Mouse (Mus musculus) E14TG2a.4 (cell line): Measurements from ENCODE around the gene Slc25a54.

Source experiments
- H3K27me3 ChIP-seq: 2 replicates; pipeline ENCODE4 v1.6.1; 2014; ENCODE audit warnings: low read length, control low read depth; ENCODE audit not compliant: insufficient read depth
- H3K36me3 ChIP-seq: 2 replicates; pipeline ENCODE4 v1.6.1; 2014; ENCODE audit warnings: low read length, control low read depth; ENCODE audit not compliant: insufficient read depth
- H3K4me1 ChIP-seq: replicated peaks from 2 replicates; pipeline ENCODE4 v1.6.1; 2014; ENCODE audit warnings: low read depth, low read length, control low read depth
- H3K4me3 ChIP-seq: replicated peaks from 2 replicates; pipeline ENCODE4 v1.5.1; 2014; ENCODE audit warnings: mild to moderate bottlenecking, low read length
- H3K9me3 ChIP-seq: 2 replicates; pipeline ENCODE4 v1.6.1; 2014; ENCODE audit warnings: low read length, control low read depth
- CTCF ChIP-seq: conservative IDR thresholded peaks from 2 replicates; pipeline ENCODE4 v1.5.1; 2014; ENCODE audit warnings: low read length
- NANOG ChIP-seq: IDR thresholded peaks from 2 replicates; pipeline ENCODE4 v1.6.1; 2014; ENCODE audit warnings: borderline replicate concordance, low read length, mixed read lengths
- POU5F1 ChIP-seq: IDR thresholded peaks from 2 replicates; pipeline ENCODE4 v1.6.1; 2014; ENCODE audit warnings: low read length, borderline replicate concordance

Gene Slc25a54

DNA sequence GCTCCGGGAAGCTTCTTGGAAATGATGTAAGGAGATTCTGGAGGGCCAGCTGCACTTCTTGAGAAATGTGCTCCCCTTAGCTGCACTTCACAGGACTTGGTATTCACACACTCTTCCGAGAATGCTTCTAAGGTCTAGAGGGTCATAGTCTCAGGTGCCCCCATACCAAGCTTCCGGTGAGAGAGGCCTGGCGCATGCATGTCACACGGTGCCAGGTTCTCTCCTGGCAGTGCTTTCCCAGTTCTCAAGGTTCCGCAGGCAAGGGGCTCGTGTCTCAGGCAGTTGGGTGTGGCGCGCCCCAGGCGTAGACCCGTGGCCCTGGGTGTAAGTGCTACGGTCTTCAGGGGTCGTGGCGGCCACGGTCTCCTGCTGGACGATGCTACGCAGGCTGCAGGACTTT lies at the start of gene Slc25a54:
Gene Slc25a54 (plus strand): TSS at position 301 of the 400 bp plus-strand sequence.
- Histone ChIP-seq H3K4me3 (no peak within 1 kb of the TSS), H3K4me1 (no peaks in the 10 kb centered on the region), H3K36me3 (no peaks in the 10 kb centered on the region), H3K9me3 (peaks cover 20% of the 10 kb centered on the region), H3K27me3 (peaks cover 8% of the 10 kb centered on the region; the same call in 1 of the 2 replicates)
- TF ChIP-seq NANOG (no peak), POU5F1 (no peak), CTCF (no peak)

DNA sequence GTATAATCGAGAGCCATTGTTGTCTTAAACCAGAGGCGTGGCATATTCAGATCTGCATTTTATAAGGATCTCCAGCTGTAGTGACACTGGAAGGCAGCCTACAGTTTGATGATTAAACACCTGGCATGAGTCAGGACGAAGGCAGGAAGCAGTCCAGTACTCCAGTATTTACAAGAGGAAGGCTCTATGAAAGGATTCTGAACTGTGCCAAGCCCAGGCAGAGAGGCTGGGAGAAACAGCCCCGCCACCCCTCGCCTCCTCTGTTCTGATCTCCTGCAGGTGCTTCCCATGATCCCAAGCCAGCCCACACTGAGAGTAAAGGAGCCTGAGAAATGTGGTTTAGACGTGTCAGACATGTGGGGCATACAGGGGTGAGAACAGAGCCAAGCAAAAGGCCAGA lies 49.5 kb upstream of the Slc25a54 start:
- Histone ChIP-seq H3K27me3 (peaks cover 28% of the 10 kb centered on the region), H3K36me3 (no peaks in the 10 kb centered on the region), H3K4me1 (peaks cover 20% of the 10 kb centered on the region), H3K9me3 (peaks cover 10% of the 10 kb centered on the region), H3K4me3 (no peak overlapping the region)
- TF ChIP-seq CTCF (no peak), NANOG (no peak), POU5F1 (no peak)

DNA sequence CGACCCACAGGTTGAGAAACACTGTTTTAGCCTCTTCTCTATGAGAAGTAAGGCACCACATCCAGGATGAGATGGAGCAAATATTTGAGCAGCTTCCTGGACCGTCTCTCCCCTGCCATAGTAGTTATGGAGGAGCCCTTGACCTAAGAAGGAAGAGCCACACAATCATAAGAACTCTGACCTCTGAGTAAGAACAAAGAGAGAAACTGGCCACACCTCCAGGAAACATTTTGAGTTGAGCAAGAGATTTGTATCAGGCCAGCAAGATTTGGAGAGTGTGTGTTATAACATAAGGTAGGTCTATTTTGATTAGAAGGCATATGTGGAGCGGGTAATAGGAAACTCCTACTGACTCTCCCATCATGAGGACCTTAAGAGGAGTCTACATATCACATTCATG lies 48.6 kb upstream of the Slc25a54 start:
- H3K9me3 ChIP-seq: peaks cover 10% of the 10 kb centered on the region
- no peak for TF ChIP-seq CTCF
- TF ChIP-seq NANOG: no peak
- no peak for TF ChIP-seq POU5F1
- H3K4me1 ChIP-seq: peaks cover 17% of the 10 kb centered on the region
- peaks cover 21% of the 10 kb centered on the region for H3K27me3 ChIP-seq
- H3K4me3 ChIP-seq: no peak overlapping the region
- H3K36me3 ChIP-seq: no peaks in the 10 kb centered on the region

DNA sequence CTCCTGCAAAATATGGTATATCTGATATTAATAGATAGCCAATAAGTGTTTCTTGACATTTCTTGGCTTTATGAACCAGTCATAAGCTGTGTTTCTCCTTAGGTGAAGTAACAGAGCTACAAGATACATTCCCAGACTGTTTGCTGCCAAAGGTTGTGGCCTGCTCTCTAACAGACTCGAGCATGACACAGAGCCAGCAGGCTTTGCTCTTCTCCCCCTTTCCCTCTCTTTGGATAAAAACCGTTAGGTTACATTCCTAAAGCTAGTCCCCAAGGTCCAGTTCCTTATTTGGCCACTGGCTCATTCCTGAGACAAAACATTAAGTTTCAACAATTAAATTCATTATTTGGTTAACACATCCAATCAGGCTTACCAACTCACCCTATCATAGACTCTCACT lies 48.0 kb upstream of the Slc25a54 start:
- Histone ChIP-seq H3K4me3 (no peak overlapping the region), H3K9me3 (peaks cover 10% of the 10 kb centered on the region), H3K36me3 (no peaks in the 10 kb centered on the region), H3K4me1 (peaks cover 13% of the 10 kb centered on the region; the same call in 1 of the 2 replicates), H3K27me3 (peaks cover 17% of the 10 kb centered on the region)
- no peak for TF ChIP-seq NANOG
- TF ChIP-seq POU5F1: no peak
- no peak for TF ChIP-seq CTCF

DNA sequence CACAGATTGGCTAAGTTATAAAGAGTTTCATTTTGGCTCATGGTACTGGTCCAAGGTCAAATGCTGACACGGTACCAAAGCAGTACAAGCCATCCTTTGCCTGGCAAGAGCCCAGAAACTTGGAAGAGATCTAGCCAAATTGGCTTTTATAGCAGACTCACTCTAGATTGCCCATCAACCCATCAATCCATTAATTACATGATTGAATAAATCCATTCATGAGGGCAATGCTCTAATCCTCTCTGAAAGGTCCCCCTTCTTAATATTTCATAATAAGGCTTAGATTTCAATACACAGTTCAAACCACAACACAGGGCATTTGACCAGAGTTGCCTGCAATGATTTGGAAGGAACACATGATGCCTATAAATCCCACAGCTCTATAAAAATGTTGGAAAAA lies 45.9 kb upstream of the Slc25a54 start:
- Histone ChIP-seq H3K36me3 (no peaks in the 10 kb centered on the region), H3K27me3 (peaks cover 7% of the 10 kb centered on the region; the same call in 1 of the 2 replicates), H3K4me1 (peaks cover 9% of the 10 kb centered on the region; the same call in 1 of the 2 replicates), H3K9me3 (peaks cover 10% of the 10 kb centered on the region), H3K4me3 (no peak overlapping the region)
- TF ChIP-seq POU5F1 (no peak), CTCF (no peak), NANOG (no peak)

DNA sequence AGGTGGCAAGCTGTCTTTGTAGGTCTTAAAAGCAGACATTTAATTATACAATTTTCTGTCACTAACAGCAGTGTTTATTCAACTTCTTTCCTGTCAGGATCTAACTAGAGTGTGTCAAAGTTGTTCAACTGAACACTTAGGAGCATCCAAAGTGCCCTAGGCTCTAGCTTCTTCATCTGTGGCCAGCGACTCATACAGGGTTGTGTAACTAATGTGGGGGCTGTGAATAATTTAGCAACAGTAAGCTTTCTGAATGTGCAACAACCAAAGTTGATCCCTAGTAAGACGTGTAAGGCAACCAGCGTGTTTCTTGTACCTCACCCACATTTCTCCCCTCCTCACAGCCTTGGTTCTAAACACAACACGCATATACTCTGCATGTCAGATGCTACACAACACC lies 39.4 kb upstream of the Slc25a54 start:
- H3K4me3 ChIP-seq: no peak overlapping the region
- TF ChIP-seq CTCF (no peak), NANOG (no peak), POU5F1 (no peak)
- no peaks in the 10 kb centered on the region for H3K9me3 ChIP-seq
- no peaks in the 10 kb centered on the region for H3K36me3 ChIP-seq
- no peaks in the 10 kb centered on the region for H3K27me3 ChIP-seq
- no peaks in the 10 kb centered on the region for H3K4me1 ChIP-seq

DNA sequence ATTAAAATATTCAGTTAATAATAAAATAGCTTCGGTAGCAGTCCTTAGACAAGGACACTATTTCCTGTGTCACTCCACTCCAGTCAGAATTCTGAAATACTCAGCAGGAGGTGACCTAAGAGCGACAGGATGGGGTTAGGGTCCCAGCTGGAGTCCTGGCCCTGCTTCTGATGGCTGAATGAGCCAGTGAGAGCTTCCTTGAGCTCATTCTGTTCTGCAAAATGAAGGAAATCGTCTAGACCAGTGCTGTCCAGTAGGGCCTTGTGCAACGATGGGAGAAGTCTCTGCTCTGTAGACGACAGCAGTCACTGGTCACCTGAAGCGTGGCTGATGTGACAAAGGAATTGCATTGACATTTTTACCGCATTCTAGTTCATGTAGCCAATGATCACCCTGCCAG lies 36.9 kb upstream of the Slc25a54 start:
- Histone ChIP-seq H3K4me1 (no peaks in the 10 kb centered on the region), H3K4me3 (no peak overlapping the region), H3K9me3 (no peaks in the 10 kb centered on the region), H3K27me3 (no peaks in the 10 kb centered on the region), H3K36me3 (no peaks in the 10 kb centered on the region)
- TF ChIP-seq NANOG (no peak), CTCF (no peak), POU5F1 (no peak)

DNA sequence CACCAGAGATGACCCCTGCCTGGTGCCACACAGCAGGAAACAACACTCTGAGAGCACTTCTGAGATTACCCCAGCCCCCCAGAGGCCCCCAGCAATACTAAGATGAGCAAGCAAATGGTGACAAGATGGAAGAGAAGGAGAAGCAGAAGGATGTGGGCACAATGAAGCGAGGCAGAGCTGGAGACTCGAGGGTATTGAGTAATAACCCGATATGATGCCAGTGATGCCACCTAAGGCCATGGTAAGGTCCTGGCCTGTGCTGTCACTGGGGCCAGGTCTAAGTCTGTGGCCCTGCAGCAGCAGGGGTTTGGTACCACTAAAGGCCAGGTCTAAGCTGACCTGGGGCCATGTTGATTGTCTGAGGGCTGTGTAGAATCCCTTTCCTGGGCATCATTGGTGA lies 33.8 kb upstream of the Slc25a54 start:
- H3K4me1 ChIP-seq: no peaks in the 10 kb centered on the region
- no peaks in the 10 kb centered on the region for H3K9me3 ChIP-seq
- no peak overlapping the region for H3K4me3 ChIP-seq
- TF ChIP-seq POU5F1 (no peak), NANOG (no peak), CTCF (no peak)
- H3K27me3 ChIP-seq: peaks cover 7% of the 10 kb centered on the region; the same call in 1 of the 2 replicates
- no peaks in the 10 kb centered on the region for H3K36me3 ChIP-seq

DNA sequence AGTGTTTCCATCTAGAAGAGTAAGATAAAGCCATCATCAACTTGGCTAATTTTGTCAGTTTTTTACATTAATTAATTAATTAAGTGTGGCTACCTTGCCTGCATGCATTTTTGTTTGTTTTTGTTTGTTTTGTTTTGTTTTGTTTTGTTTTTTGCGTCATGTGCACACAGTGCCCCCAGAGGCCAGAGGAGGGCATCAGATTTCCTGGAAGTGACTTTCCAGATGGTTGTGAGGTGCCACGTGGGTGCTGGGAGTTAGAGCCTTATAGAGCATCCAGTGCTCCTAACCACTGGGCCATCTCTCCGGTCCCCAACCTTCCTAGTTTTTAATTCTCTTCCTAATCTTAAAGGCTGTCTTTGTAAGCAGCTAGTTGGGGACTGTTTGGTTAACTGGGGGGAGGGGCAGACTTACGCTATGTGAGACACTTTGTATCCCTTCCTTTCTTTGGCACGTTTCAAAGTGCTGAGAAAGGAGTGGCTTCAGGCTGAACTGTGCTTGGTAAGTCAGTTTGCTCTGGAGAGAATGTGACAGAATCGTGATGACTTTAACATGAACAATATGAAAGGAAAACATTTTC lies 32.5 kb upstream of the Slc25a54 start:
- no peak for TF ChIP-seq NANOG
- TF ChIP-seq CTCF: no peak
- TF ChIP-seq POU5F1: no peak
- H3K27me3 ChIP-seq: peaks cover 7% of the 10 kb centered on the region; the same call in 1 of the 2 replicates

More for the DNA sequence above, 32.5 kb upstream of the Slc25a54 start:
- no peaks in the 10 kb centered on the region for H3K36me3 ChIP-seq
- no peaks in the 10 kb centered on the region for H3K9me3 ChIP-seq
- no peak overlapping the region for H3K4me3 ChIP-seq
- H3K4me1 ChIP-seq: no peaks in the 10 kb centered on the region
